Mouse (Mus musculus) myocyte (in vitro differentiated cells): ENCODE data around the gene Tshz2. TPM values are rescaled to one million over a fixed set of nuclear protein-coding genes. Genes with fewer than 3 reads are reported as not detected.

ENCODE experiments used
- H3K27me3 ChIP-seq: one replicate; pipeline ENCODE4 v1.6.1; 2011; ENCODE audit not compliant: control insufficient read depth, insufficient read depth, insufficient read length
- H3K36me3 ChIP-seq: one replicate; pipeline ENCODE4 v1.6.1; 2011; ENCODE audit not compliant: control insufficient read depth, insufficient read depth
- H3K4me2 ChIP-seq: one replicate; pipeline ENCODE4 v1.6.1; 2011; ENCODE audit warnings: low read depth, control low read depth
- H3K4me3 ChIP-seq: one replicate; pipeline ENCODE4 v1.5.1; 2011; ENCODE audit warnings: mild to moderate bottlenecking, control low read depth, moderate library complexity
- H3K79me2 ChIP-seq: one replicate; pipeline ENCODE4 v1.6.1; 2011; ENCODE audit not compliant: control insufficient read depth, insufficient read depth
- H3ac ChIP-seq: one replicate; pipeline ENCODE4 v1.6.1; 2011; ENCODE audit not compliant: control insufficient read depth, insufficient read length
- CEBPB ChIP-seq: IDR thresholded peaks from 2 replicates; pipeline ENCODE4 v1.6.1; 2011; ENCODE audit warnings: mild to moderate bottlenecking, moderate library complexity; ENCODE audit not compliant: poor library complexity, insufficient read depth, severe bottlenecking
- E2F4 ChIP-seq: IDR thresholded peaks from one replicate; pipeline ENCODE4 v1.6.1; 2011; ENCODE audit warnings: mild to moderate bottlenecking, control low read depth, moderate library complexity; ENCODE audit not compliant: insufficient read depth
- MAX ChIP-seq: IDR thresholded peaks from one replicate; pipeline ENCODE4 v1.6.1; 2011; ENCODE audit warnings: low read depth, mild to moderate bottlenecking, control low read depth
- MYOD1 ChIP-seq, 3 experiments: IDR thresholded peaks; one replicate each; pipeline ENCODE4 v1.6.1; 2011; ENCODE audit warnings: control low read depth in 2 of 3, low read depth in 2 of 3, mild to moderate bottlenecking in 2 of 3, moderate library complexity in 1 of 3; ENCODE audit not compliant: insufficient read length in 2 of 3, control insufficient read depth in 1 of 3
- MYOG ChIP-seq, 3 experiments: IDR thresholded peaks; one replicate each; pipeline ENCODE4 v1.6.1; 2011; ENCODE audit warnings: control low read depth in 2 of 3, low read depth in 2 of 3, mild to moderate bottlenecking in 2 of 3; ENCODE audit not compliant: insufficient read length in 2 of 3, control insufficient read depth in 1 of 3, insufficient read depth in 1 of 3
- POLR2A ChIP-seq: IDR thresholded peaks from one replicate; pipeline ENCODE4 v1.6.1; 2011; ENCODE audit warnings: low read depth, mild to moderate bottlenecking, control low read depth, moderate library complexity; ENCODE audit not compliant: insufficient read length
- POLR2AphosphoS2 ChIP-seq: IDR thresholded peaks from one replicate; pipeline ENCODE4 v1.6.1; 2011; ENCODE audit warnings: low read depth, control low read depth; ENCODE audit not compliant: insufficient read length
- REST ChIP-seq: IDR thresholded peaks from one replicate; pipeline ENCODE4 v1.6.1; 2011; ENCODE audit warnings: mild to moderate bottlenecking, control low read depth, moderate library complexity; ENCODE audit not compliant: insufficient read depth, insufficient read length
- SRF ChIP-seq: IDR thresholded peaks from one replicate; pipeline ENCODE4 v1.6.1; 2011; ENCODE audit warnings: low read depth; ENCODE audit not compliant: control insufficient read depth, insufficient read length
- TCF12 ChIP-seq: IDR thresholded peaks from one replicate; pipeline ENCODE4 v1.6.1; 2011; ENCODE audit warnings: mild to moderate bottlenecking, control low read depth; ENCODE audit not compliant: poor library complexity, insufficient read depth, severe bottlenecking
- TCF3 ChIP-seq: IDR thresholded peaks from one replicate; pipeline ENCODE4 v1.6.1; 2011; ENCODE audit warnings: low read depth, control low read depth; ENCODE audit not compliant: insufficient read length
- USF1 ChIP-seq: IDR thresholded peaks from one replicate; pipeline ENCODE4 v1.6.1; 2011; ENCODE audit warnings: low read depth, mild to moderate bottlenecking, control low read depth, moderate library complexity
- polyA plus RNA-seq: library from polyadenylated mRNA; unstranded; fragments of >200 nt; fragmentation: generic; extraction: Trizol; gene quantifications from one replicate; pipeline ENCODE4 v1.2.1, GENCODE M21; 2012; ENCODE audit warnings: missing spikeins

Tshz2 gene
- polyA plus RNA-seq, 1 experiment: not detected

- Histone ChIP-seq H3K27me3 (no peaks in the 10 kb centered on the region), H3K4me3 (no peak overlapping the region), H3K79me2 (no peaks in the 10 kb centered on the region), H3K36me3 (no peaks in the 10 kb centered on the region), H3ac (no peak overlapping the region), H3K4me2 (no peak overlapping the region)
- TF ChIP-seq MAX (no peak), REST (no peak), TCF12 (no peak), MYOG (IDR thresholded peaks at IDR 0.05; ENCODE audit: control insufficient read depth in 1 of 3, insufficient read depth in 1 of 3, insufficient read length in 2 of 3, low read depth in 2 of 3) (no peak), SRF (no peak), POLR2AphosphoS2 (no peak), E2F4 (no peak), POLR2A (no peak), CEBPB (no peak), USF1 (no peak), MYOD1 (IDR thresholded peaks at IDR 0.05; ENCODE audit: control insufficient read depth in 1 of 3, insufficient read length in 2 of 3, low read depth in 2 of 3) (no peak), TCF3 (no peak)
Measured at GRCm38 (mm10) chr2:169935642-169936041, 302.8 kb downstream of the Tshz2 start.

DNA sequence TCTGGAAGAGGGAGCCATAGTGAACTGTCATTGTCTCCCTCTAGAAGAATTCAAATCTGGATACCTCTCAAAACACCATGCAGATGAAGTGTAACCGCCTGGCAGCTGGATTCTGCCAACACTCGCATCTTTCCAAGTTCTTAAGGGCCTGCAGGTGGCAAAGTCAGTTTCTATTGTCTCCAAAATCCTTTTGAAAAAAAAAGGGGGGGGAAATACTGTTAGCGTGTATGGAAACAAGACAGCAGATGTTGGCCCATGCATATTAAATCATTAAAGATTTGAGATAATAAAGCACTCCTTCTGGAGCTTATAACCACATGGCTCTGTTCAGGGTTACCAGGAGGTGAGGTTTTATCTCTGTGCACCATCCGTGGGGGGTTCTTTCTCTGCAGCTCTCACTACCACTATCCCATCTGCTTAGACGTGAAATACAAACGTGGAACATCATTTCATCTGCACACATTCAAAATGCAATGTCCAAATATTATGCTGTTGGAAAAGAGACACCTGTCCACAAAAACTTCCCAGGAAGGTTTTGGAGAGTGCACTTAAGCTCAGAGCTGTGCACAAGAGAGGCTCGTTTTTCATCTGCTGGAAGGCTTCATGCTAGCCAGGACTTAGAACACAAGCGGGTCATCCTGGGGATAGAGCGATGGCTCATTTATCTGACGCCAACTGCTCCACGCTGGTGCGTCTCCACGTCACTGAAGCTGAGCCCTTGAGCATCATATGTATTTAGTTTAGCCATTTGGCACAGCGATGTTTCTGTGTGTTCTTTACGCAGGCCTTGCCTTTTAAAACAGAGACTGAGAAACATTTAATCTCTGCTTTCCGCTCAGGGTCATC, 307.7 kb downstream of the Tshz2 start:
- no peak for TF ChIP-seq CEBPB
- TF ChIP-seq MAX: no peak
- no peak for TF ChIP-seq POLR2A
- TF ChIP-seq SRF: no peak
- no peak for TF ChIP-seq POLR2AphosphoS2
- TF ChIP-seq USF1: no peak
- TF ChIP-seq TCF3: no peak
- no peak for TF ChIP-seq REST
- TF ChIP-seq MYOD1 (IDR thresholded peaks at IDR 0.05; ENCODE audit: control insufficient read depth in 1 of 3, insufficient read length in 2 of 3, low read depth in 2 of 3): no peak
- no peak for TF ChIP-seq MYOG (IDR thresholded peaks at IDR 0.05; ENCODE audit: control insufficient read depth in 1 of 3, insufficient read depth in 1 of 3, insufficient read length in 2 of 3, low read depth in 2 of 3)
- no peak for TF ChIP-seq E2F4
- H3K36me3 ChIP-seq: no peaks in the 10 kb centered on the region
- H3K4me3 ChIP-seq: no peak overlapping the region
- no peaks in the 10 kb centered on the region for H3K79me2 ChIP-seq
- no peak overlapping the region for H3ac ChIP-seq
- H3K27me3 ChIP-seq: no peaks in the 10 kb centered on the region
- no peak overlapping the region for H3K4me2 ChIP-seq

DNA sequence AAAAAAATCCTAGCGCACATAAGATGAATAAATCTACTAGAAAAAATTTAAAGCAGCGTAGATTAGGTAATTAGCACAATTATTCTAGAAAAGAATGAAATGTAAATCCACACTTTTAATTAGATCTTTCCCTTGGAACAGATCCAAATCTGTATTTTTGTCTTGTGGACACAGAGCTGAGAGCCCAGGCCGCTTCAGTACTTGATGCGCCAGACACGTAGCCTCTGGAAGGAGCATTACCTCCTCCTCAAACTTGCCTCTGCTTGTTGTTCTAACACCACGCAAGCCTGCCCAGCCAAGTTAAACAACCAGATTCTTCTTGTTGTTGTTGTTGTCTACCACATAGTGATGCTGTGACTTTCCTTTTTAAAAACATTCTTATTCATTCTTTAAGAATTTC, 310.9 kb downstream of the Tshz2 start:
- H3K4me3 ChIP-seq: no peak overlapping the region
- H3K79me2 ChIP-seq: no peaks in the 10 kb centered on the region
- TF ChIP-seq TCF12 (no peak), POLR2AphosphoS2 (no peak), MAX (no peak), REST (no peak), USF1 (no peak), SRF (no peak), MYOG (IDR thresholded peaks at IDR 0.05; ENCODE audit: control insufficient read depth in 1 of 3, insufficient read depth in 1 of 3, insufficient read length in 2 of 3, low read depth in 2 of 3) (no peak)
- H3K4me2 ChIP-seq: no peak overlapping the region
- H3ac ChIP-seq: no peak overlapping the region
- no peaks in the 10 kb centered on the region for H3K27me3 ChIP-seq
- H3K36me3 ChIP-seq: no peaks in the 10 kb centered on the region

DNA sequence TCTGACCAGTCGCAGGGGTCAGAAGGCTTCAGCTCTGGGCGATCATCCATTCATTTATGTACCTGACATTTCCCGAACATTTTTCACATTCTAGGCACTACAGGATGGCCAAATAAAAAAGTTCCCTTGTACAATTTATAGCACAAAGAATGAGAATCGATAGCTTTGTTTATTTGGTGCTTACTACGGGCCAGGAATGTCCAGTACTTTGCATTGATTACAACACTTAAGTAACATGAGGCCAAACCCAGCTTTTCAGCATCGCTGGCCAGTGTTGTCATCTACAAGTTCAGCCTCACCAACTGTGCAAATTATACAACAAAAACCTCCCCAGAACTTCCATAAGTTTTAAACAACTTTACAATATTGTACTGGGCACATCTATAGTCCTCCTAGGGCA, 315.3 kb downstream of the Tshz2 start:
- Histone ChIP-seq H3K27me3 (no peaks in the 10 kb centered on the region), H3K4me2 (no peak overlapping the region), H3K4me3 (no peak overlapping the region), H3ac (no peak overlapping the region), H3K79me2 (no peaks in the 10 kb centered on the region), H3K36me3 (no peaks in the 10 kb centered on the region)
- TF ChIP-seq E2F4: no peak

DNA sequence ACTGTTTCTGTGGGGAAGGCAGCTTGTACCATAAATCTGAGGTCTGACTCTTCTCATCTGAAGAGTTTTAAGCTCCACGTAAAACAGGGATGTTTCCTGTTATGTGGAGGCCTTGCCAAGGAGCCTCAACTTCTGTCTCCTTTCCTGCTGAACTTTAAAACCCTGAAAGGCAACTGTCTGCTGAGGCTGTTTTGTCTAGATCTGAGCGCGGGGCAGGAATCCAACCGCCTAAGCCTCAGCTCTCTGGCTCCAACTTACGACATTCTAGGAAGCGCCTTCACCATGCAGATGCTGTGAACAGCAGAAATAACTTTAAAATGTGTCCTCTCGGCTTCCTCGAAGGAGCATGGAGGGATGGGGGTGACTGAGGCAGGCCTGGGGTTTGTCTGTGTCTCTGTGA, 318.2 kb downstream of the Tshz2 start:
- no peak overlapping the region for H3K4me2 ChIP-seq
- H3K27me3 ChIP-seq: no peaks in the 10 kb centered on the region
- H3ac ChIP-seq: no peak overlapping the region
- no peak for TF ChIP-seq POLR2A
- no peak for TF ChIP-seq TCF3
- TF ChIP-seq SRF: no peak
- TF ChIP-seq MAX: no peak
- TF ChIP-seq TCF12: no peak
- TF ChIP-seq CEBPB: no peak
- TF ChIP-seq MYOG (IDR thresholded peaks at IDR 0.05; ENCODE audit: control insufficient read depth in 1 of 3, insufficient read depth in 1 of 3, insufficient read length in 2 of 3, low read depth in 2 of 3): no peak
- no peak for TF ChIP-seq USF1
- TF ChIP-seq REST: no peak
- H3K79me2 ChIP-seq: no peaks in the 10 kb centered on the region
- no peak overlapping the region for H3K4me3 ChIP-seq
- no peaks in the 10 kb centered on the region for H3K36me3 ChIP-seq
